Mouse (Mus musculus) embryonic facial prominence, embryonic 11.5 days (tissue): Measurements from ENCODE around the gene Mast3. TPM values are rescaled to one million over a fixed set of nuclear protein-coding genes. Genes with fewer than 3 reads are reported as not detected.

Experiments used
- ATAC-seq: fragments of 200-750 bp; cut with Nextera tagmentation; replicated peaks from 2 replicates; pipeline ENCODE4 v1.8.0; 2017; ENCODE audit warnings: low read depth; ENCODE audit not compliant: insufficient number of reproducible peaks, low FRiP score, low TSS enrichment
- DNase-seq: peaks from one replicate; pipeline ENCODE4 v3.0.0-alpha.2; 2015; ENCODE audit warnings: low spot score
- H3K27ac ChIP-seq: fragments of 300-500 bp; sonication (generic); replicated peaks from 2 replicates; pipeline ENCODE4 v1.5.1; 2014; ENCODE audit warnings: mild to moderate bottlenecking, low read depth, low read length, control low read depth
- H3K27me3 ChIP-seq: fragments of 300-500 bp; sonication (generic); 2 replicates; pipeline ENCODE4 v1.6.1; 2014; ENCODE audit warnings: mild to moderate bottlenecking, low read length, moderate library complexity, mixed read lengths; ENCODE audit not compliant: control insufficient read depth, insufficient read depth
- H3K36me3 ChIP-seq: fragments of 300-500 bp; sonication (generic); replicated peaks from 2 replicates; pipeline ENCODE4 v1.6.1; 2014; ENCODE audit warnings: low read depth, mild to moderate bottlenecking, low read length, moderate library complexity, mixed read lengths; ENCODE audit not compliant: control insufficient read depth, insufficient read depth
- H3K4me1 ChIP-seq: fragments of 300-500 bp; sonication (generic); 2 replicates; pipeline ENCODE4 v1.6.1; 2014; ENCODE audit warnings: low read length, mixed read lengths; ENCODE audit not compliant: control insufficient read depth, insufficient read depth
- H3K4me2 ChIP-seq: fragments of 300-500 bp; sonication (generic); 2 replicates; pipeline ENCODE4 v1.6.1; 2014; ENCODE audit warnings: low read depth, mild to moderate bottlenecking, control low read depth, low read length, moderate library complexity
- H3K4me3 ChIP-seq: fragments of 300-500 bp; sonication (generic); 2 replicates; pipeline ENCODE4 v1.5.1; 2014; ENCODE audit warnings: low read depth, low read length, control low read depth
- H3K9ac ChIP-seq: fragments of 300-500 bp; sonication (generic); replicated peaks from 2 replicates; pipeline ENCODE4 v1.6.1; 2014; ENCODE audit warnings: mild to moderate bottlenecking, control low read depth, low read length
- H3K9me3 ChIP-seq: fragments of 300-500 bp; sonication (generic); replicated peaks from 2 replicates; pipeline ENCODE4 v1.6.1; 2016; ENCODE audit warnings: mild to moderate bottlenecking, low read length, inconsistent platforms, mixed read lengths; ENCODE audit not compliant: control insufficient read depth
- WGBS: fragments of 180-500 bp; shearing (Covaris S2); extraction: QIAGEN DNeasy Blood & Tissue Kit; methylation state at CpG from one replicate; pipeline ENCODE4 v1.1.7; 2014; 5-methylcytosine and 5-hydroxymethylcytosine counted together
- polyA plus RNA-seq: library from polyadenylated mRNA; unstranded; fragments of >200 nt; fragmentation: Nextera tagmentation; extraction: Ambion mirVana; gene quantifications from 2 replicates; pipeline ENCODE4 v1.2.1, GENCODE M21; 2014

Gene Mast3
- polyA plus RNA-seq, 1 experiment from 2014 or later: 9.7 TPM

DNA sequence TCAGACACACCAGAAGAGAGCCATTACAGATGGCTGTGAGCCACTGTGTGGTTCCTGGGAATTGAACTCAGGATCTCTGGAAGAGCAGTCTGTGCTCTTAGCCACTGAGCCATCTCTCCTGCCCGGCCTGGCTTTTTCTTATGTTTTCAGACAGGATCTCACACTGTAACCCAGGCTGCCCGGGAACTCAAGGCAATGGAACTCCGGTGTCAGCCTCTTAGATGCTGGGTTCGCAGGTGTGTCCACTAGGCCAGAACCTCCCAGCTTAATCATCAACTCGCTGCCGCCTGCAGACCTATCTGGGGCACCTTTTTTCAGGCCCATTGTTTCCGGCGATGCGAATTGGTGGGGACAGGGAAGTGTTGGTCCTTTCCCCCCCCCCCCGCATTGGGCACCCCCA is 35.7 kb upstream of the Mast3 start:
- no peak overlapping the region for H3K4me2 ChIP-seq

DNA sequence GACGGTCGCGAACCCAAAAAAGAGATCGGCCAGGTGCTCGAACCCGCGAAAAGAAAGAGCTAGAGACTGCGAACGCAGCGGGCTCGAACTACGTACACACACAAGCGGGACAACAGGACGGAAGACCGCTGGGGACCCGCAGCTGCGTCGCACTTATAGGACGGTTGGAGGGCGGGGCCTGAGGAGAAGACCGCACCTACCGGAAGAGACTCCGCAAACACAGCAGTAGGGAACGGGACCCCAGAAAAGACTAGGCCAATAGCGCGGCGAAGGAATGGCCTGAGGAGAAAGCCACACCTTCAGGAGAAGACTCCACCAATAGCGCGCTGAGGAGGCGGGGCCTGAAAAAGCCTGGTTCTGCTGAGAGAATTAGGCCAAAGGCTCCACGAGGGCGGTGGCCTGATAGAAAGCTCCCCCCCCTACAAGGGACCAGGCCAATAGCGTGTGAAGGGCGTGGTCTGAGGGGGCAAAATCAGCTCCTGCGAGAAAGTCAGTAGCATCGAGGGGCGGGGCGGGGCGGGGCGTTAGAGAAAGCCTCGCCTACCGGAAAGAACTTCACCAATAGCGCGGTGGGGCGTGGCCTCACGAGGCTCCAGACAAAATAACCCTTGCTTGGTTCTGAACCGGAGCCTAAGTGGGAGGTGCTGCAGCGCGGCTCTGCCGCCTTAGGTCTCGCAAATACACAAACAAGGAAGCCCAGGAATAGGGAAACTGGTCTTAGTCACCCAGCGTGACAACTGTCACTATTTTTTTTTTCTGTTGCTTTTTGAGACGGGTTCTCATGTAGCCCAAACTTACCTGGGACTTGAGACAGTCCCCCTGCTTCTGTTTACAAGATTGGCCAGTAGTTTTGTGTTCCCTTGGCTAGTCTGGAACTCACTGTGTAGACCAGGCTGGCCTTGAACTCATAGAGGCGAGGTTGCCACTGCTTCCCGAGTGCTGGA is 34.8 kb upstream of the Mast3 start, which contains the start of gene Arrdc2:
Gene Arrdc2 (minus strand): TSS at position 313 of the 944 bp plus-strand sequence.
- H3K4me1 ChIP-seq: no peaks in the 10 kb centered on the region; the same call in 1 of the 2 replicates

More for the DNA sequence above, 35.7 kb upstream of the Mast3 start:
- H3K4me3 ChIP-seq: no peak overlapping the region
- ATAC-seq (no peak), DNase-seq (no peak)
- no peaks in the 10 kb centered on the region for H3K27me3 ChIP-seq
- no peaks in the 10 kb centered on the region for H3K36me3 ChIP-seq
- H3K27ac ChIP-seq: no peak overlapping the region
- no peaks in the 10 kb centered on the region for H3K9me3 ChIP-seq
- no peaks in the 10 kb centered on the region; the same call in 1 of the 2 replicates for H3K4me1 ChIP-seq
- 56% methylated on average over 10 of the region's 10 CpGs for WGBS
- no peak overlapping the region for H3K9ac ChIP-seq

DNA sequence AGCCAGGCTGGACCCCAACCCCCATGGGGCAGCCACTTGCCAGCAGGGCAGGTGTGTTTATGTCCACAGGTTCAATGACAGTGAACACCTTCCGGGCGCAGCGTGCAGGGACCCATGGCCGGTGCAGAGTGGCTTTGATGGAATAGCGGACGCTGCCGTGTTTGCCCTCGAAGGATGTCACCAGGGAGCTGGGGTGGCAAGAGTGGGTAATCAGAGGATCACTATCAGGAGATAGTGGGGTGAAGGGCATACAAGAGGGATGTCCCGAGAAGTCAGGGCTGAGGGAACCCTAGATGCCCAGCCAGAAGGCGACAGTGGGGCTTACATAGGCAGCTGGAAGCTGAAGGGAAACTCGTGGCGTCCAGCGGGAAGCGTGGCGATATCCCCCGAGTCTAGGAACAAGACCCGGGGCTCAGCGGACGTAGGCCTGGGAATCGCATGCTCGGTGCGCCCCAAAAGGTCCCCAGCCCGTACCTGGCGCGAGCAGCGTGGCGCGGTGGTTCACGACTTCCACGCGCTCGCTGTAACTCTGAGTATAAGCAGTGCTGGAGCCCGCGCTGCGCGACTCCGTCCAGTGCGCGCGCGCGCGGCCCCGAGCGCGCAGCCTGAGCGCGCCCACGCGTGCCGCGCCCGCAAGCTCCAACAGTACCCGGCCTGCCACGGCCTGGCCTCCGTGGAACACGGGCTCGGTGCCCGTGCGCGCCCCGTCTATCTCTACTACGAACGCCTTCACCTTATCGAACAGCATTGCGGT is 34.0 kb upstream of the Mast3 start:
- H3K27ac ChIP-seq: no peak overlapping the region
- 3% methylated on average over 64 of the region's 66 CpGs for WGBS
- H3K9me3 ChIP-seq: no peaks in the 10 kb centered on the region
- H3K4me3 ChIP-seq: peak overlapping the region; percentile 66
- no peaks in the 10 kb centered on the region; the same call in 1 of the 2 replicates for H3K4me1 ChIP-seq
- ATAC-seq: peak; percentile 32
- H3K9ac ChIP-seq: peak overlapping the region; percentile 75
- H3K36me3 ChIP-seq: no peaks in the 10 kb centered on the region
- peak overlapping the region; percentile 91 for H3K4me2 ChIP-seq
- peak; percentile 38 for DNase-seq
- H3K27me3 ChIP-seq: no peaks in the 10 kb centered on the region

More for the DNA sequence above, 34.8 kb upstream of the Mast3 start, which contains the start of gene Arrdc2:
- ATAC-seq: peak; percentile 93
- Histone ChIP-seq H3K9ac (peak within 1 kb of the TSS; percentile 75), H3K36me3 (no peaks in the 10 kb centered on the region), H3K4me2 (peak within 1 kb of the TSS; percentile 91), H3K9me3 (no peaks in the 10 kb centered on the region), H3K27me3 (no peaks in the 10 kb centered on the region), H3K27ac (no peak within 1 kb of the TSS), H3K4me3 (peak within 1 kb of the TSS; percentile 66)
- peak; percentile 100 for DNase-seq
- WGBS: 2% methylated on average over 55 of the region's 55 CpGs

- ATAC-seq (no peak), DNase-seq (no peak)
- Histone ChIP-seq H3K27ac (no peak overlapping the region), H3K4me2 (no peak overlapping the region), H3K36me3 (no peaks in the 10 kb centered on the region), H3K9me3 (no peaks in the 10 kb centered on the region), H3K4me3 (no peak overlapping the region), H3K4me1 (no peaks in the 10 kb centered on the region; the same call in none of the 2 replicates), H3K9ac (no peak overlapping the region), H3K27me3 (no peaks in the 10 kb centered on the region)
- WGBS: 88% methylated on average over 12 of the region's 12 CpGs
These were observed 31.8 kb upstream of the Mast3 start for GRCm38 (mm10) chr8:70836666-70837065.

GRCm38 (mm10) chr8:70834071-70834470 is 29.2 kb upstream of the Mast3 start:
- Histone ChIP-seq H3K27ac (no peak overlapping the region), H3K4me3 (no peak overlapping the region), H3K36me3 (no peaks in the 10 kb centered on the region), H3K9me3 (no peaks in the 10 kb centered on the region), H3K4me1 (no peaks in the 10 kb centered on the region; the same call in none of the 2 replicates), H3K27me3 (no peaks in the 10 kb centered on the region), H3K9ac (no peak overlapping the region), H3K4me2 (no peak overlapping the region)
- DNase-seq (no peak), ATAC-seq (no peak)
- 93% methylated on average over 3 of the region's 3 CpGs for WGBS

GRCm38 (mm10) chr8:70833520-70833919 is 28.7 kb upstream of the Mast3 start:
- no peak overlapping the region for H3K4me2 ChIP-seq
- H3K4me3 ChIP-seq: no peak overlapping the region
- WGBS: 44% methylated on average over 15 of the region's 15 CpGs
- no peaks in the 10 kb centered on the region; the same call in none of the 2 replicates for H3K4me1 ChIP-seq
- H3K9me3 ChIP-seq: no peaks in the 10 kb centered on the region
- ATAC-seq: no peak
- no peak for DNase-seq
- no peaks in the 10 kb centered on the region for H3K27me3 ChIP-seq
- H3K27ac ChIP-seq: no peak overlapping the region
- no peaks in the 10 kb centered on the region for H3K36me3 ChIP-seq
- no peak overlapping the region for H3K9ac ChIP-seq

- H3K9me3 ChIP-seq: no peaks in the 10 kb centered on the region
- no peak overlapping the region for H3K4me2 ChIP-seq
- DNase-seq (no peak), ATAC-seq (no peak)
- H3K36me3 ChIP-seq: no peaks in the 10 kb centered on the region
- 50% methylated on average over 9 of the region's 9 CpGs for WGBS
- 0 out of 2 replicates have a peak overlapping the region, but pooled peaks have one; percentile 13 for H3K9ac ChIP-seq
- H3K4me1 ChIP-seq: no peaks in the 10 kb centered on the region; the same call in 1 of the 2 replicates
- no peaks in the 10 kb centered on the region for H3K27me3 ChIP-seq
- H3K27ac ChIP-seq: no peak overlapping the region
- no peak overlapping the region for H3K4me3 ChIP-seq
These were observed 28.2 kb upstream of the Mast3 start for GRCm38 (mm10) chr8:70833018-70833482.
